Comparison of ENCODE assay signal across 21 mouse cellular contexts in genomic region chr11:45222021-45222420, GRCm38 (mm10).
DNase-seq lines count a peak whose midpoint lies in the region; ATAC-seq lines count a peak whose summit lies in the region.
"Had no signal": no experiment of that assay in that cellular context is flagged by ENCODE, and none has a peak within 500 bp of the region (broad histone marks: within the 10 kb centered on the region; RNA-seq: fewer than 3 reads in every experiment).

No protein-coding gene starts in this region.

- H3K27ac ChIP-seq in forebrain, embryonic 14.5 days (ENCODE audit: low read depth, low read length), result no peak overlapping the region
- no peak overlapping the region for H3K27ac ChIP-seq in forebrain, embryonic 12.5 days
- no peak overlapping the region for H3K27ac ChIP-seq in forebrain, embryonic 16.5 days (ENCODE audit: low read length)
- H3K27ac ChIP-seq: embryonic facial prominence, embryonic 10.5 days; embryonic facial prominence, embryonic 12.5 days had no signal

- no peaks in the 10 kb centered on the region for H3K4me1 ChIP-seq in forebrain, embryonic 14.5 days (ENCODE audit: control insufficient read depth, insufficient read depth, low read length)
- peaks cover 4% of the 10 kb centered on the region; the same call in 1 of the 2 replicates for H3K4me1 ChIP-seq in forebrain, embryonic 12.5 days
- H3K4me1 ChIP-seq in forebrain, embryonic 16.5 days (replicated peaks; ENCODE audit: control insufficient read depth, insufficient read depth, low read length), result no peaks in the 10 kb centered on the region; the same call in 1 of the 2 replicates

- DNase-seq in forebrain, embryonic 14.5 days (ENCODE audit: low spot score), result peak; percentile 44
- peak; percentile 79 for DNase-seq in heart, adult 11 months
- DNase-seq in heart, adult 8-10 months (ENCODE audit: low spot score), result no peak
- DNase-seq in layer of hippocampus, adult 9-10 months (ENCODE audit: low spot score), result no peak
- no peak for DNase-seq in adrenal gland, postnatal 25 days
- DNase-seq: adrenal gland, adult 8-10 months; adrenal gland, postnatal 14 days; cerebellum, adult 11-12 months; cerebellum, adult 2 months; cerebellum, adult 9-10 months; cerebellum, postnatal 10 days; cerebellum, postnatal 25 days had no signal

- H3K27me3 ChIP-seq in forebrain, embryonic 14.5 days (replicated peaks; ENCODE audit: control insufficient read depth, insufficient read depth, low read length), result no peaks in the 10 kb centered on the region
- no peaks in the 10 kb centered on the region for H3K27me3 ChIP-seq in forebrain, embryonic 12.5 days
- H3K27me3 ChIP-seq in forebrain, embryonic 16.5 days (replicated peaks; ENCODE audit: control insufficient read depth, insufficient read depth, low read length), result no peaks in the 10 kb centered on the region
- H3K27me3 ChIP-seq: CH12.LX; embryonic facial prominence, embryonic 12.5 days; Patski had no signal

- no peaks in the 10 kb centered on the region for H3K36me3 ChIP-seq in forebrain, embryonic 14.5 days (ENCODE audit: control insufficient read depth, insufficient read depth, low read length)
- H3K36me3 ChIP-seq in forebrain, embryonic 12.5 days (replicated peaks), result no peaks in the 10 kb centered on the region
- no peaks in the 10 kb centered on the region for H3K36me3 ChIP-seq in forebrain, embryonic 16.5 days (ENCODE audit: control insufficient read depth, insufficient read depth)
- H3K36me3 ChIP-seq: embryonic facial prominence, embryonic 10.5 days; embryonic facial prominence, embryonic 12.5 days; G1E had no signal

- WGBS in forebrain, embryonic 14.5 days, result 56% methylated on average over 3 of the region's 3 CpGs
- 73% methylated on average over 3 of the region's 3 CpGs for WGBS in forebrain, embryonic 12.5 days
- WGBS in forebrain, embryonic 16.5 days, result 58% methylated on average over 3 of the region's 3 CpGs

- H3K9ac ChIP-seq in forebrain, embryonic 14.5 days (ENCODE audit: low read length), result no peak overlapping the region
- H3K9ac ChIP-seq in forebrain, embryonic 12.5 days, result no peak overlapping the region
- no peak overlapping the region for H3K9ac ChIP-seq in forebrain, embryonic 16.5 days (replicated peaks; ENCODE audit: low read depth, low read length)
- H3K9ac ChIP-seq: embryonic facial prominence, embryonic 12.5 days had no signal

- no peak overlapping the region for H3K4me2 ChIP-seq in forebrain, embryonic 14.5 days (ENCODE audit: low read length)
- H3K4me2 ChIP-seq in forebrain, embryonic 12.5 days, result no peak overlapping the region
- H3K4me2 ChIP-seq in forebrain, embryonic 16.5 days (ENCODE audit: low read length), result no peak overlapping the region
- H3K4me2 ChIP-seq: embryonic facial prominence, embryonic 12.5 days had no signal

- ATAC-seq in forebrain, embryonic 14.5 days, result peak; percentile 32; the same call in 1 of the 2 replicates
- ATAC-seq in forebrain, embryonic 12.5 days (ENCODE audit: low FRiP score), result no peak
- ATAC-seq in forebrain, embryonic 16.5 days, result peak; percentile 61
- ATAC-seq: activated CD4-positive, CD25-positive, alpha-beta regulatory T cell, adult 4 months; CD4-positive, CD25-positive, alpha-beta regulatory T cell, adult 4 months; Patski had no signal

- no peak overlapping the region for H3K4me3 ChIP-seq in forebrain, embryonic 14.5 days (ENCODE audit: low read depth, low read length)
- no peak overlapping the region for H3K4me3 ChIP-seq in forebrain, embryonic 12.5 days (replicated peaks)
- no peak overlapping the region for H3K4me3 ChIP-seq in forebrain, embryonic 16.5 days (replicated peaks; ENCODE audit: low read length)
- H3K4me3 ChIP-seq: embryonic facial prominence, embryonic 10.5 days; embryonic facial prominence, embryonic 12.5 days had no signal

- no peaks in the 10 kb centered on the region for H3K9me3 ChIP-seq in forebrain, embryonic 14.5 days (replicated peaks; ENCODE audit: control insufficient read depth, low read length)
- H3K9me3 ChIP-seq in forebrain, embryonic 12.5 days, result no peaks in the 10 kb centered on the region
- H3K9me3 ChIP-seq in forebrain, embryonic 16.5 days (ENCODE audit: control insufficient read depth, low read length), result no peaks in the 10 kb centered on the region
- H3K9me3 ChIP-seq: embryonic facial prominence, embryonic 10.5 days; embryonic facial prominence, embryonic 12.5 days; G1E had no signal

Comparison
In these comparisons a context has a peak if more than half of its experiments do, and no peak if none do; other contexts are left out.
1. DNase-seq: peak in forebrain, embryonic 14.5 days (single experiment) and heart, adult 11 months (single experiment); none in heart, adult 8-10 months (single experiment), layer of hippocampus, adult 9-10 months (single experiment) and adrenal gland, postnatal 25 days (single experiment).